Mouse (Mus musculus) kidney, postnatal 4 days (tissue): Measurements from ENCODE around the gene Zswim4.

Source experiments
- DNase-seq, 2 experiments: peaks; one replicate each; pipeline ENCODE4 v3.0.0; 2021; ENCODE audit warnings: mixed read lengths in 2 of 2

Zswim4 gene

GRCm38 (mm10) chr8:84223322-84224029 is 13.4 kb downstream of the Zswim4 start:
- DNase-seq, result peak in 1 of 2 experiments; percentile 38

- DNase-seq, result no peak
These were observed 14.2 kb downstream of the Zswim4 start for GRCm38 (mm10) chr8:84222566-84223165.

- no peak for DNase-seq
These were observed 16.8 kb downstream of the Zswim4 start for GRCm38 (mm10) chr8:84220105-84220504.

DNA sequence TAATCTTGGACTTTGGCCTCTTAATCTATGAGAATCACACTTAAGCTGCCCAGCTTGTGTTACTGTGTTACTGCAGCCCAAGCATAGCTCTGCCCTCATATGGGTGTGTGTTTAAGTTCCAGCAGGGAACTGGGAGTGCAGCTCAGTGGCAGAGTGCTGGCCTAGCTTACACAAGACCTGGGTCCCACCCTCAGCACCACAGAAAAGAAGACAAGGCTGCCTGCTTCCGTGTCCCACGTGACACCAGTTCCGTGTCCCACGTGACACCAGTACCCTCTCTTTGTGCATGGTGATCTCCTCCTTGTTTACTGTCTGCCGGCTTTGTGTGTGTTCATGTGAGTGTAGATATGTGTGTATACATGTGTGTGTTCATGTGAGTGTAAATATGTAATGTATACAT is 18.7 kb downstream of the Zswim4 start:
- no peak for DNase-seq

DNA sequence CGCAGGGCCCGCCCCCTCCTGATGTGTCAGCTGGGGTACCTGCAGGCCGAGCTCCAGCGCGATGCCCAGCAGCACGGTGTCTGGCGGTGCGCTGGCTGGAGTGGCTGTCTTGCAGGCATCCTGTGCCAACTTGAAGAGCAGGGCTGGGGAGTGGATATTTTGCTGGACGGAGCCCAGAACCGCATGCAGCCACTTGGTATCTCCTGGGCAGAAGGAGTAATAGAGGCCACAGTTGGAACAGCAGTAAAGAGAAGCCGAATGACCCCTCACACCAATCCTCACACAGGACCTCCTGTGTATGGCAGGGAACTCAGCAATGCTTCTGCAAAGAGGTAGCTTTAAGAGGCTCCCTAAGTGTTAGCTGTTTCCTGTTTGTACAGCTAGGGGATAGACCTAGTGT is 19.6 kb downstream of the Zswim4 start:
- DNase-seq, result no peak

- DNase-seq, result no peak
These were observed 23.6 kb downstream of the Zswim4 start for GRCm38 (mm10) chr8:84213277-84213676.

DNA sequence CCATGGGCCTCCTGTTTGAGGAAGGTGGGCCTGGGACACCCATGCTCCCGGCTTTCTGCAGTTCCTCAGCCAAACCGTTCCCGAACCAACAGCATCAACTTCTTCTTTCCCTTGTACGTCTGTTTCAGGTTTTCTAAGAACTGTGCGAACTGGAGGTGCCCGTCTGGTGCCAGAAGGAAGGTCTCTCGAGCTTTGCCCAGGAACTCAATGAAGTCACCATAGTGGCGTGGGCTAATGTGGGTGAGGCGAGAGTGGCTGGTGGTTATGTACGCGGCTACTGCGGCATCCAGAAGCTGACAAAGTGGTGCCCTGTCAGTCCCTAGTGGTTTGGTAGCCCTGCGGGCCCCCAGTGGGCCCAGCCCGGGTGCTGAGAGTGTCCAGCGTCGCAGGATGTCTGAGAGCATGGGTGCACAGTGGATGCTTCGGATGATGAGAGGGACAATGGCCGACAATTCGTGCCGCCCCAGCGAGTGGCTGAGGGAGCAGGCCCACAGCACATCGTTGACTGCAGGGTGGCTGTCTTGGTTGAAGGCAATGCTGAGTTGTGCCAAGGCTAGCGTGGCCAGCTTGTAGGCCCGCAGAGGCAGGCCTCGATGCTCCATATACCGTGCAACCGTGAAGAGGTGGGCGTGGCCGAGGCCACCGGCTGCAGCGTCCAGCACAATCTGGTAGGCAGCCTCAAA is 24.8 kb downstream of the Zswim4 start:
- DNase-seq, result no peak

- no peak for DNase-seq
These were observed 25.7 kb downstream of the Zswim4 start for GRCm38 (mm10) chr8:84211202-84211601.

DNA sequence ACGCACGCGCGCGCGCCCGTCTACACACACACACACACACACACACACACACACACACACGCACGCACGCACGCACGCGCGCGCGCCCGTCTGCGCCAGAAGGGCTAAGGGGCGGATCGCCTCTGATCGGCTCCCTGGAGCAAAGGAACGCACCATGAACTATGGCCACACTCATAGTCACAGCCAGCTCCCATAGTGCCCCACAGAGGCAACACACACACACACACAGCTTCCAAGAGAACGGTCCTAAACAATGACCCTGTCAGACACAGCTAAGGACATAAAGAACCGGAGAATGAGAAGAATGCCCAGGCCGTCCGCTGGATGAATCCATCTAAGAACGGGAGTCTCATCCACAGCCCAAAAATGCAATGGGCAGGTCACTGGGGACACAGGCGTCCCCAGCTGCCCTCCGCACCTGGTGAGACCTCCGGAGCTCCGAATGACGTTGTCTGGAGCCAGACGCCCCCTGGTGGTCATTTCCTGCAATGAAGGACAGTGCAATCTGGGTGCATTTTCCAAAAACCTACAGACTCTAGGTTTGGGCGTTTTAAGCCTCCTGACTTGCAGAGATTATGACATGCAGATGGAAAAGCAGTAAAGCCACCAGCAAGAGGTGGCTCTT is 26.6 kb downstream of the Zswim4 start:
- peak; percentile 90 to 92 for DNase-seq

- peak; percentile 69 to 82 for DNase-seq
These were observed 28.2 kb downstream of the Zswim4 start for GRCm38 (mm10) chr8:84208381-84209380.

DNA sequence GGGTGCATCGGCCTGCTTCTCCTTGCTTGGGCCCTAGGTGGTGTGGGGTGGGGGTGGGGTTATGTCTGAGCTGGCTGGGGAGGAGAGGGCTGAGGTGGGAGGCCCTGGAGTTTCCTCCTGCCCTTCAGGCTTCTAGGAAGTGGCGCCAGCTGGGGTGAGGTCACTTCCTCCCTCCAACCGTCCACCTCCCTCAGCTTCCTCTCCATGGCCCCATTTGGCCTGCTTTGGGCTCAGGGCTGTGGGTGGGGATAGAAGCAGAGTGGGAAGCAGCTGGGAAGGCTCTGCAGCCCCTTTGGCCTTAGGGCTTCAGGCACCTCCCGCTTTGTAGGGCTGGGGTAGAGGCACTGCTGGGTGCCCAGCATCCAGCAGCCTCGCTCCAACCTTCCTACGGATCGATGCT is 29.0 kb downstream of the Zswim4 start:
- DNase-seq, result peak; percentile 74 to 84

DNA sequence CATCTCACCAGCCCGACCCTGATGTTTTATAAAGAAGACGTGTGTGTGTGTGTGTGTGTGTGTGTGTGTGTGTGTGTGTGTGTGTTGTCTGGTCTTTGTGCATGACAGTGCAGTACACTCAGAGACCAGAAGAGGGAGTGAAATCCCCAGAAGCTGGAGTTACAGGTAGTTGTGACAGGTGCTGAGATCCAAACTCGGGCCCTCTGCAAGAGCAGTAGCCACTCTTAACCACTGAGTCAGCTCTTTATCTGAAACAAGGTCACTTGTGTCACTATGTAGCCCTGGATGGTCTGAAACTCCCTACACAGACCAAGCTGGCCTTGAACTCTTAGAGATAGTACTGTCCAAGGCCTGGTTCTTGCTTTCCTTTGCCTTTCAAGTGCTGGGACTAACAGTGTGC is 30.2 kb downstream of the Zswim4 start:
- no peak for DNase-seq

GRCm38 (mm10) chr8:84205073-84205472 is 31.8 kb downstream of the Zswim4 start:
- DNase-seq, result no peak

GRCm38 (mm10) chr8:84203975-84204772 is 32.7 kb downstream of the Zswim4 start:
- DNase-seq, result peak; percentile 71 to 83

DNA sequence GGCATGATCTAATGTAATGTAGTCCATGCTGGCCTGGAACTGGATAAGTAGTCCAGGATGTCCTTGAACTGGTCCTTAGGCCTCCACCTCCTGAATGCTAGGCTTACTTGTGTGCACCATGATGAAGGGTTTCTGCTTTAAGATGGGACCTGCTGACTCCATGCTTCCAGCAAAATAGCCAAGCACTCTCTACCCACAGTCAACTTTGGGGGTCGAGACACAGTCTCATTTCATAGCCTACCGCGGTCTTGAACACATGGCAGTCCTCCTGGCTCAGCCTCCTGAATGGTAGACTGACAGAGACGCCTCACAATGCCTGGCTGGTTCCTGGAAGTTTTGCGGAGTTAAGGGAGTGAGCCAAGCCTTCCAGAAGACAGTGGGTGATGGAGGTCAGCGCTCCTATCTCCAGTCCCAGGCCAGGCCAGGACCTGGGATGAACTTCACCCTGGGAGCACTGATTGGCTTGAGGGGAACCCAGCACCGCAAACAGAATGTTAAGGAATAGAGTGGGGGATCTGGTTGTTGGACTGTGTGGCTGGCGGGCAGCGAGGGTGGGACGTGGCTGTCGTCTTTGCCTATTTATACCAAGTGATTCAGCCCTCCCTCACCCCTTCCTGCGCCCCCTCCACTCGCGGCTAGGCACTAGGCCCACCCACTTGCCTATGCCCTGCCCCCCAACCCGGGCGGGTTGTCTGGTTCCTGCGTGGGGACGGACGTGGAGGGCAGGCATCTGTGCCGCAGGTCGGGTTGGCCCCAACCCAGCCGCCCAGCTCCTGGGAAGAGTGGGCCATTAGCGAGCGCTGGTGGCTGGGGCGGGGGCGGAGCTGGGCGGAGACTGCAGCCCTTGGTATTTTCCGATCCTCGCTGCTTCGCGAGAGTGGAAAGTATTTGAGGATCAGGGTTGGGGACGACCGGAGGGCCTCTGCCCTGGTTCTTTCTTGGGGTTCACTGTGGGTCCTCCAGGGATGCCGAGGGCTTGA is 33.6 kb downstream of the Zswim4 start:
- peak; percentile 86 to 93 for DNase-seq

DNA sequence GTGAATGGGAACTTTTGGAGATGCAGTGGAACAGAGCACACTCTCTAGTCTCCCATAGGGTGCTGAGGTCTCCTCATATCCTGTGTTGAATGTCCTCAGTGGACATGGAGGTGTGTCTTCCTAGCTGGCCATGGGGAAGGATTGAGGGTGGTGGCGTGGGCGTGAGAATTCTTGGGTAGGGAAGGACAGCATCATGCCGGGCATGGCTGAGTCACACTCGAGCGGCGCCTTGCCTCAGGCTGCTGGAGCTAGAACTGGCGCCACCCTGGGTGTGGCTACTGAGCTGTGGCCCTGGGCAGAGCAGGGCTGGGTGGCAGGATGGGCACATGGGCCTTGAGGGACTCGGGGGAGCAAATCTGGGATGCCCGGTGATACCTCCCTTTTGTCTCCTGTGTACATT is 34.4 kb downstream of the Zswim4 start:
- peak; percentile 46 to 62 for DNase-seq

GRCm38 (mm10) chr8:84201545-84202245 is 35.2 kb downstream of the Zswim4 start:
- DNase-seq, result peak; percentile 64 to 80

- peak; percentile 81 to 88 for DNase-seq
These were observed 36.0 kb downstream of the Zswim4 start for GRCm38 (mm10) chr8:84200652-84201544.
